Mouse (Mus musculus): Measurements from ENCODE around the gene Wnk2.

Gene Wnk2

GRCm38 (mm10) chr13:49147858-49148226 is at the start of gene Wnk2:
Gene Wnk2, minus strand, starts transcription at chr13:49148014.
- peak; percentile 81 for DNase-seq

- DNase-seq, result no peak
These were observed 49.0 kb upstream of the Wnk2 start for GRCm38 (mm10) chr13:49196766-49197165.

- DNase-seq, result no peak
These were observed 48.4 kb upstream of the Wnk2 start for GRCm38 (mm10) chr13:49196211-49196610.

GRCm38 (mm10) chr13:49195651-49196050 is 47.8 kb upstream of the Wnk2 start:
- no peak for DNase-seq

- no peak for DNase-seq
These were observed 47.0 kb upstream of the Wnk2 start for GRCm38 (mm10) chr13:49194811-49195210.

- no peak for DNase-seq
These were observed 45.8 kb upstream of the Wnk2 start for GRCm38 (mm10) chr13:49193650-49194049.

- DNase-seq, result no peak
These were observed 44.5 kb upstream of the Wnk2 start for GRCm38 (mm10) chr13:49192156-49192855.

GRCm38 (mm10) chr13:49191673-49192035 is 43.8 kb upstream of the Wnk2 start:
- DNase-seq, result no peak

- no peak for DNase-seq
These were observed 43.3 kb upstream of the Wnk2 start for GRCm38 (mm10) chr13:49190876-49191672.

GRCm38 (mm10) chr13:49189970-49190870 is 42.4 kb upstream of the Wnk2 start:
- DNase-seq, result no peak

GRCm38 (mm10) chr13:49188966-49189360 is 41.1 kb upstream of the Wnk2 start:
- DNase-seq, result no peak

- DNase-seq, result no peak
These were observed 40.6 kb upstream of the Wnk2 start for GRCm38 (mm10) chr13:49188219-49188965.

GRCm38 (mm10) chr13:49187288-49188218 is 39.7 kb upstream of the Wnk2 start, which contains the start of gene Ninj1:
Gene Ninj1, plus strand, starts transcription at chr13:49187485.
- peak; percentile 79 for DNase-seq

GRCm38 (mm10) chr13:49186798-49187287 is 39.0 kb upstream of the Wnk2 start:
- no peak for DNase-seq

- DNase-seq, result no peak
These were observed 35.8 kb upstream of the Wnk2 start for GRCm38 (mm10) chr13:49183646-49184045.

GRCm38 (mm10) chr13:49183161-49183560 is 35.3 kb upstream of the Wnk2 start:
- no peak for DNase-seq

GRCm38 (mm10) chr13:49181411-49181984 is 33.7 kb upstream of the Wnk2 start:
- DNase-seq, result no peak

- DNase-seq, result no peak
These were observed 32.9 kb upstream of the Wnk2 start for GRCm38 (mm10) chr13:49180691-49181090.

- no peak for DNase-seq
These were observed 32.5 kb upstream of the Wnk2 start for GRCm38 (mm10) chr13:49180274-49180673.

- no peak for DNase-seq
These were observed 31.2 kb upstream of the Wnk2 start for GRCm38 (mm10) chr13:49178839-49179585.

Data from thymus, postnatal 25 days (tissue).